Mouse (Mus musculus) cortical plate, adult 2 months (tissue): ENCODE data around the gene Srgap1.
A peak's percentile ranks its signal among the peaks of the same experiment; 100 is the strongest.

ENCODE experiments used
- CTCF ChIP-seq: fragments of 200-500 bp; IDR thresholded peaks from 2 replicates; pipeline ENCODE4 v1.5.1; 2011; ENCODE audit warnings: mild to moderate bottlenecking, control low read depth, low read length; ENCODE audit not compliant: insufficient read depth; ENCODE audit errors: extremely low read depth
- POLR2A ChIP-seq: fragments of 200-500 bp; IDR thresholded peaks from 2 replicates; pipeline ENCODE4 v1.6.1; 2011; ENCODE audit warnings: mild to moderate bottlenecking, low read length, control low read depth; ENCODE audit not compliant: insufficient read depth; ENCODE audit errors: extremely low read depth

- TF ChIP-seq CTCF (peak; percentile 100), POLR2A (no peak)
Observed at GRCm38 (mm10) chr10:122051831-122052230, 4.7 kb upstream of the Srgap1 start.
